Mouse (Mus musculus) myocyte (in vitro differentiated cells): ENCODE measurements around the gene Dcaf10. TPM values are rescaled to one million over a fixed set of nuclear protein-coding genes. Genes with fewer than 3 reads are reported as not detected.

Experiments
- H3K27me3 ChIP-seq: one replicate; pipeline ENCODE4 v1.6.1; 2011; ENCODE audit not compliant: control insufficient read depth, insufficient read depth, insufficient read length
- H3K36me3 ChIP-seq: one replicate; pipeline ENCODE4 v1.6.1; 2011; ENCODE audit not compliant: control insufficient read depth, insufficient read depth
- H3K4me2 ChIP-seq: one replicate; pipeline ENCODE4 v1.6.1; 2011; ENCODE audit warnings: low read depth, control low read depth
- H3K4me3 ChIP-seq: one replicate; pipeline ENCODE4 v1.5.1; 2011; ENCODE audit warnings: mild to moderate bottlenecking, control low read depth, moderate library complexity
- H3K79me2 ChIP-seq: one replicate; pipeline ENCODE4 v1.6.1; 2011; ENCODE audit not compliant: control insufficient read depth, insufficient read depth
- H3ac ChIP-seq: one replicate; pipeline ENCODE4 v1.6.1; 2011; ENCODE audit not compliant: control insufficient read depth, insufficient read length
- CEBPB ChIP-seq: IDR thresholded peaks from 2 replicates; pipeline ENCODE4 v1.6.1; 2011; ENCODE audit warnings: mild to moderate bottlenecking, moderate library complexity; ENCODE audit not compliant: poor library complexity, insufficient read depth, severe bottlenecking
- E2F4 ChIP-seq: IDR thresholded peaks from one replicate; pipeline ENCODE4 v1.6.1; 2011; ENCODE audit warnings: mild to moderate bottlenecking, control low read depth, moderate library complexity; ENCODE audit not compliant: insufficient read depth
- MAX ChIP-seq: IDR thresholded peaks from one replicate; pipeline ENCODE4 v1.6.1; 2011; ENCODE audit warnings: low read depth, mild to moderate bottlenecking, control low read depth
- MYOD1 ChIP-seq, 3 experiments: IDR thresholded peaks; one replicate each; pipeline ENCODE4 v1.6.1; 2011; ENCODE audit warnings: control low read depth in 2 of 3, low read depth in 2 of 3, mild to moderate bottlenecking in 2 of 3, moderate library complexity in 1 of 3; ENCODE audit not compliant: insufficient read length in 2 of 3, control insufficient read depth in 1 of 3
- MYOG ChIP-seq, 3 experiments: IDR thresholded peaks; one replicate each; pipeline ENCODE4 v1.6.1; 2011; ENCODE audit warnings: control low read depth in 2 of 3, low read depth in 2 of 3, mild to moderate bottlenecking in 2 of 3; ENCODE audit not compliant: insufficient read length in 2 of 3, control insufficient read depth in 1 of 3, insufficient read depth in 1 of 3
- POLR2A ChIP-seq: IDR thresholded peaks from one replicate; pipeline ENCODE4 v1.6.1; 2011; ENCODE audit warnings: low read depth, mild to moderate bottlenecking, control low read depth, moderate library complexity; ENCODE audit not compliant: insufficient read length
- POLR2AphosphoS2 ChIP-seq: IDR thresholded peaks from one replicate; pipeline ENCODE4 v1.6.1; 2011; ENCODE audit warnings: low read depth, control low read depth; ENCODE audit not compliant: insufficient read length
- REST ChIP-seq: IDR thresholded peaks from one replicate; pipeline ENCODE4 v1.6.1; 2011; ENCODE audit warnings: mild to moderate bottlenecking, control low read depth, moderate library complexity; ENCODE audit not compliant: insufficient read depth, insufficient read length
- SRF ChIP-seq: IDR thresholded peaks from one replicate; pipeline ENCODE4 v1.6.1; 2011; ENCODE audit warnings: low read depth; ENCODE audit not compliant: control insufficient read depth, insufficient read length
- TCF12 ChIP-seq: IDR thresholded peaks from one replicate; pipeline ENCODE4 v1.6.1; 2011; ENCODE audit warnings: mild to moderate bottlenecking, control low read depth; ENCODE audit not compliant: poor library complexity, insufficient read depth, severe bottlenecking
- TCF3 ChIP-seq: IDR thresholded peaks from one replicate; pipeline ENCODE4 v1.6.1; 2011; ENCODE audit warnings: low read depth, control low read depth; ENCODE audit not compliant: insufficient read length
- USF1 ChIP-seq: IDR thresholded peaks from one replicate; pipeline ENCODE4 v1.6.1; 2011; ENCODE audit warnings: low read depth, mild to moderate bottlenecking, control low read depth, moderate library complexity
- polyA plus RNA-seq: library from polyadenylated mRNA; unstranded; fragments of >200 nt; fragmentation: generic; extraction: Trizol; gene quantifications from one replicate; pipeline ENCODE4 v1.2.1, GENCODE M21; 2012; ENCODE audit warnings: missing spikeins

Gene Dcaf10
- polyA plus RNA-seq, 1 experiment: 9.3 TPM

- Histone ChIP-seq H3K36me3 (peaks cover 8% of the 10 kb centered on the region), H3K27me3 (no peaks in the 10 kb centered on the region), H3ac (no peak overlapping the region), H3K4me2 (peak overlapping the region; percentile 90), H3K4me3 (peak overlapping the region; percentile 56), H3K79me2 (peaks cover 41% of the 10 kb centered on the region)
- TF ChIP-seq SRF (no peak), POLR2AphosphoS2 (no peak), MYOG (IDR thresholded peaks at IDR 0.05; ENCODE audit: control insufficient read depth in 1 of 3, insufficient read depth in 1 of 3, insufficient read length in 2 of 3, low read depth in 2 of 3) (no peak), CEBPB (no peak), MYOD1 (IDR thresholded peaks at IDR 0.05; ENCODE audit: control insufficient read depth in 1 of 3, insufficient read length in 2 of 3, low read depth in 2 of 3) (no peak), TCF12 (no peak), MAX (no peak)
These were observed 65.3 kb downstream of the Dcaf10 start for GRCm38 (mm10) chr4:45407001-45407702.

GRCm38 (mm10) chr4:45407703-45408334 lies 65.9 kb downstream of the Dcaf10 start:
- TF ChIP-seq MYOD1 (IDR thresholded peaks at IDR 0.05; ENCODE audit: control insufficient read depth in 1 of 3, insufficient read length in 2 of 3, low read depth in 2 of 3) (peak in 1 of 3 experiments; percentile 15), TCF12 (no peak)
- H3K79me2 ChIP-seq: peaks cover 35% of the 10 kb centered on the region
- H3K4me2 ChIP-seq: peak overlapping the region; percentile 90
- peak overlapping the region; percentile 56 for H3K4me3 ChIP-seq
- no peaks in the 10 kb centered on the region for H3K27me3 ChIP-seq
- peak overlapping the region; percentile 29 for H3ac ChIP-seq
- H3K36me3 ChIP-seq: peaks cover 8% of the 10 kb centered on the region

GRCm38 (mm10) chr4:45408427-45409132 lies 66.7 kb downstream of the Dcaf10 start, which contains the start of gene Slc25a51:
TSS of gene Slc25a51 (minus strand) at chr4:45408766.
- peak within 1 kb of the TSS; percentile 56 for H3K4me3 ChIP-seq
- peak within 1 kb of the TSS; percentile 29 for H3ac ChIP-seq
- H3K4me2 ChIP-seq: peak within 1 kb of the TSS; percentile 90
- TF ChIP-seq CEBPB: no peak
- peak; percentile 54 for TF ChIP-seq SRF
- TF ChIP-seq MYOG (IDR thresholded peaks at IDR 0.05; ENCODE audit: control insufficient read depth in 1 of 3, insufficient read depth in 1 of 3, insufficient read length in 2 of 3, low read depth in 2 of 3): no peak
- no peak for TF ChIP-seq MAX
- no peak for TF ChIP-seq MYOD1 (IDR thresholded peaks at IDR 0.05; ENCODE audit: control insufficient read depth in 1 of 3, insufficient read length in 2 of 3, low read depth in 2 of 3)
- peak; percentile 69 for TF ChIP-seq USF1
- TF ChIP-seq TCF12: no peak
- TF ChIP-seq E2F4: no peak
- TF ChIP-seq POLR2A: peak; percentile 90
- peak; percentile 87 for TF ChIP-seq POLR2AphosphoS2
- no peak for TF ChIP-seq TCF3
- no peak for TF ChIP-seq REST
- no peaks in the 10 kb centered on the region for H3K27me3 ChIP-seq
- H3K36me3 ChIP-seq: peaks cover 3% of the 10 kb centered on the region
- H3K79me2 ChIP-seq: peaks cover 30% of the 10 kb centered on the region

GRCm38 (mm10) chr4:45409270-45409669 lies 67.4 kb downstream of the Dcaf10 start:
- H3K4me3 ChIP-seq: peak overlapping the region; percentile 56
- H3K27me3 ChIP-seq: no peaks in the 10 kb centered on the region
- H3K4me2 ChIP-seq: peak overlapping the region; percentile 74
- no peaks in the 10 kb centered on the region for H3K36me3 ChIP-seq
- no peak overlapping the region for H3ac ChIP-seq
- H3K79me2 ChIP-seq: peaks cover 30% of the 10 kb centered on the region
- TF ChIP-seq REST (no peak), CEBPB (no peak), POLR2A (no peak), POLR2AphosphoS2 (no peak), USF1 (no peak), MAX (no peak)

GRCm38 (mm10) chr4:45411181-45411790 lies 69.4 kb downstream of the Dcaf10 start:
- H3K4me3 ChIP-seq: no peak overlapping the region
- peaks cover 15% of the 10 kb centered on the region for H3K79me2 ChIP-seq
- no peaks in the 10 kb centered on the region for H3K36me3 ChIP-seq
- no peak overlapping the region for H3K4me2 ChIP-seq
- no peak for TF ChIP-seq E2F4
- TF ChIP-seq USF1: no peak
- no peak for TF ChIP-seq CEBPB
- TF ChIP-seq POLR2AphosphoS2: no peak
- H3K27me3 ChIP-seq: no peaks in the 10 kb centered on the region
- no peak overlapping the region for H3ac ChIP-seq
